Mouse (Mus musculus) erythroblast, embryonic 14.5 days (primary cell): ENCODE results near the gene Tnfrsf12a. TPM values are rescaled to one million over a fixed set of nuclear protein-coding genes. Genes with fewer than 3 reads are reported as not detected.

ENCODE experiments used
- H3K27me3 ChIP-seq: 2 replicates; pipeline ENCODE4 v1.6.1; 2012; ENCODE audit warnings: inconsistent platforms; ENCODE audit not compliant: control insufficient read depth
- H3K36me3 ChIP-seq: 2 replicates; pipeline ENCODE4 v1.6.1; 2012; ENCODE audit warnings: mild to moderate bottlenecking, inconsistent platforms; ENCODE audit not compliant: control insufficient read depth
- H3K4me1 ChIP-seq: 2 replicates; pipeline ENCODE4 v1.6.1; 2012; ENCODE audit warnings: inconsistent platforms; ENCODE audit not compliant: control insufficient read depth
- H3K4me3 ChIP-seq: replicated peaks from 2 replicates; pipeline ENCODE3; 2012; ENCODE audit warnings: moderate library complexity, mild to moderate bottlenecking, inconsistent platforms
- H3K9me3 ChIP-seq: 2 replicates; pipeline ENCODE4 v1.6.1; 2012; ENCODE audit warnings: low read length, inconsistent platforms, mixed read lengths; ENCODE audit not compliant: control insufficient read depth
- GATA1 ChIP-seq: IDR thresholded peaks from 2 replicates; pipeline ENCODE4 v1.6.1; 2012; ENCODE audit warnings: low read length, inconsistent platforms, mixed read lengths
- TAL1 ChIP-seq: IDR thresholded peaks from 3 replicates; pipeline ENCODE4 v1.6.1; 2012; ENCODE audit warnings: low read length, inconsistent platforms, mixed read lengths
- polyA plus RNA-seq: library from polyadenylated mRNA; stranded (reverse); fragments of >175 nt; gene quantifications from 2 replicates; pipeline ENCODE4 v1.2.3, GENCODE M21; 2012

The Tnfrsf12a gene
- polyA plus RNA-seq, 1 experiment: 0.05 TPM

DNA sequence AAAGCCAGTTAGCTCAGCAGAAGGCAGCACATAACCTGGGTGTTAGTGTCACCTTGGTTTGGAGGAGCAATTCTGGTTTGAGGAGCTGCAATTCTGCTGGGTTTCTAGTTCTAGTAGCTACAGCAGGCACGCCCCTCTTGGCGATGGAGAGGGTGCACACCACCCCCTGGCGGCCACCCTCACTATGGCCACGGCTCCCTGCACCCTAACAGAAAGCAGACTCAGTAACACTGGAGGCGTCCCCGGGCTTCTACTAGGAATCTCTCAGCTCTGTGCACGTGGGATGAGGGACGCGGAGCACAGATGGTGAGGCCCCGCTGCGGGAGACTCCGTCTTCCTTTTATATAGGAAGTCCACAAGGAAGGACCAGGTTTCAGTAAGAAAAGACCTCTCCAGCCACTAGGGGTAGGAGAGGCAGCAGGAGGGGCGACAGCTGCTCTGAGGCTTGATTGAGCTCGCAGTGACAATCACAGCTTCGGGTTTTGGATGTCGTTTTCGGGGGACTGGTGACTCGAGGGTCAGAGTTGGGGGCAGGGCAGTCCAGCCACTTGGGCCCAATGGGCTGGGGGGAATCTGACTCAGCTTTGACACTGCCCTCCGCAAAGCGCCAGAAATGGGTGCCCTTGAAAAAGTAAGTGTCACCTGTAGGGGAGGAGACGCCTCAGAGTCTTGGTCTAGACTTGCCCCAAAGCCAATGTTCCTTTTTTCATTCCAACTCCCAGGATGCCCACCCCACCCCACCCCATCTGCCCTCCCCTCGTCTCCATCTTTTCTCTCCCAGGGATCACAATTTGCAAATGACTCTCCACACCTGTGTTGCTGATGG lies 46.9 kb downstream of the Tnfrsf12a start:
- TF ChIP-seq TAL1: no peak
- TF ChIP-seq GATA1: no peak
- H3K36me3 ChIP-seq: no peaks in the 10 kb centered on the region
- no peaks in the 10 kb centered on the region for H3K4me1 ChIP-seq
- peaks cover 4% of the 10 kb centered on the region; the same call in 1 of the 2 replicates for H3K27me3 ChIP-seq
- no peak overlapping the region for H3K4me3 ChIP-seq
- no peaks in the 10 kb centered on the region for H3K9me3 ChIP-seq

DNA sequence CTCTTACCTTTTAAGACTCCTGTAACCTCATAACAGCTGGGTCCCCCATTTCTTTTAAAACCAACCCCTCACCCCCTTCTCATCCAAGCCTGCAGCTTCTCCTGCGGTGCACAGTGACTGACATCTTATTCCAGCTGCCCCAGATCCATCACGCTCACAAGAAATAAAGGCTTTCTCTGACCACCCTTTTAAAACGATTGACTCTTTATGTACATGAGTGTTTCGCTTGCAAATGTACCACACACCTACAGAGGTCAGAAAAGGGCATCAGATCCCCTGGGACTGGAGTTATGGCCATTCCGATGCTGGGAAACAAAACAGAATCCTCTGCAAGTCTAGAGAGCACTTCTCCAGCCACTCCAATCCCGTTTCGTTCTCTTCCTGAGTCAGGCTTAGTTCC lies 49.5 kb downstream of the Tnfrsf12a start:
- no peaks in the 10 kb centered on the region for H3K4me1 ChIP-seq
- H3K9me3 ChIP-seq: no peaks in the 10 kb centered on the region
- no peak for TF ChIP-seq TAL1
- no peak for TF ChIP-seq GATA1
- H3K36me3 ChIP-seq: no peaks in the 10 kb centered on the region
- no peak overlapping the region for H3K4me3 ChIP-seq
- peaks cover 4% of the 10 kb centered on the region; the same call in 1 of the 2 replicates for H3K27me3 ChIP-seq

Other genes starting within 250 kb of the Tnfrsf12a start
- under 0.01 TPM in 1 of 2 replicates, not detected in the other for gene Vmn2r117, start 197.8 kb downstream of the Tnfrsf12a start, polyA plus RNA-seq
- gene Zfp213, start 113.2 kb downstream of the Tnfrsf12a start, polyA plus RNA-seq: 0.22 and 0.26 TPM in 2 replicates
- gene Zfp13, start 78.0 kb downstream of the Tnfrsf12a start, polyA plus RNA-seq: 0.03 TPM in 1 of 2 replicates, not detected in the other
- not detected in 2 replicates for gene Zscan10, start 76.6 kb downstream of the Tnfrsf12a start, polyA plus RNA-seq
- not detected in 2 replicates for gene Mmp25, start 32.2 kb downstream of the Tnfrsf12a start, polyA plus RNA-seq
- not detected in 2 replicates for gene Bicdl2, start 17.0 kb downstream of the Tnfrsf12a start, polyA plus RNA-seq
- gene Hcfc1r1, start 3.9 kb downstream of the Tnfrsf12a start, polyA plus RNA-seq: 35.0 and 35.6 TPM in 2 replicates
- gene Thoc6, start 3.6 kb downstream of the Tnfrsf12a start, polyA plus RNA-seq: 8.8 and 10.0 TPM in 2 replicates
- not detected in 2 replicates for gene Cldn6, start 1.8 kb upstream of the Tnfrsf12a start, polyA plus RNA-seq
- not detected in 2 replicates for gene Cldn9, start 6.6 kb upstream of the Tnfrsf12a start, polyA plus RNA-seq
- 0.06 TPM in 1 of 2 replicates, not detected in the other for gene 1520401A03Rik, start 45.3 kb upstream of the Tnfrsf12a start, polyA plus RNA-seq
- 46.9 and 56.9 TPM in 2 replicates for gene Pkmyt1, start 48.9 kb upstream of the Tnfrsf12a start, polyA plus RNA-seq
- 2.2 and 3.9 TPM in 2 replicates for gene Paqr4, start 63.4 kb upstream of the Tnfrsf12a start, polyA plus RNA-seq
- gene Kremen2, start 68.4 kb upstream of the Tnfrsf12a start, polyA plus RNA-seq: 0.02 TPM in 1 of 2 replicates, not detected in the other
- gene Flywch1, start 94.1 kb upstream of the Tnfrsf12a start, polyA plus RNA-seq: 1.4 and 2.3 TPM in 2 replicates
- gene Flywch2, start 108.6 kb upstream of the Tnfrsf12a start, polyA plus RNA-seq: 0.06 TPM in 1 of 2 replicates, not detected in the other
- gene Srrm2, start 113.1 kb upstream of the Tnfrsf12a start, polyA plus RNA-seq: 21.7 and 36.5 TPM in 2 replicates
- gene Elob, start 151.7 kb upstream of the Tnfrsf12a start, polyA plus RNA-seq: 109 and 150 TPM in 2 replicates
- not detected in 2 replicates for gene Prss33, start 158.6 kb upstream of the Tnfrsf12a start, polyA plus RNA-seq
- 0.03 TPM in 1 of 2 replicates, not detected in the other for gene Prss32, start 166.4 kb upstream of the Tnfrsf12a start, polyA plus RNA-seq
- gene Prss41, start 166.7 kb upstream of the Tnfrsf12a start, polyA plus RNA-seq: 0.05 and 0.09 TPM in 2 replicates
- not detected in 2 replicates for gene Prss21, start 190.6 kb upstream of the Tnfrsf12a start, polyA plus RNA-seq
- not detected in 2 replicates for gene Dcpp1, start 203.4 kb upstream of the Tnfrsf12a start, polyA plus RNA-seq
- not detected in 2 replicates for gene Dcpp2, start 203.4 kb upstream of the Tnfrsf12a start, polyA plus RNA-seq
- gene Dcpp3, start 240.0 kb upstream of the Tnfrsf12a start, polyA plus RNA-seq: not detected in 2 replicates